Mouse (Mus musculus): Measurements from ENCODE around the gene Strn3. TPM values are rescaled to one million over a fixed set of nuclear protein-coding genes. Genes with fewer than 3 reads are reported as not detected.

Strn3 gene
- total and polyA plus RNA-seq, 2 experiments from 2014 or later, result 28.3 to 57.0 TPM

DNA sequence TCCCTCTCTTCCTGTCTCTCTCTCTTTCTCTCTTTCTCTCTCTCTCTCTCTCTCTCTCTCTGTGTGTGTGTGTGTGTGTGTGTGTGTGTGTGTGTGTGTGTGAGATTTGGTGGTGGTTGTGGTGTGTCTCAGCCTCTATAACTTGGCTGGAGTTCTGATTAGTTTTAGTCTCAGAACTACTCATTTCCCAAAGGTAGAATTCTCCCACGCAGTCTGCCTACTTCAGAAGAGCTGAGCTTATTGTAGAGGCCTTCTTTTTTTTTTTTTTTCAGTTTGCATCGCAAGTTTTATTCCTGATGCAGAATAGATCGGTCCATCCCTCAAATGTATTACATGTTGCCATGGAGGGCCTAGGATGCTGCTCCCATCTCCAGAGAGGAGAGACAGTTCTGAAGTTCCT is 18.0 kb upstream of the Strn3 start:
- Histone ChIP-seq H3K9ac (replicated peaks; ENCODE audit: low read length, poor library complexity, severe bottlenecking) (no peak overlapping the region), H3K4me1 (ENCODE audit: insufficient read depth, low read length) (no peaks in the 10 kb centered on the region), H3K27ac (ENCODE audit: low read depth, low read length) (no peak overlapping the region), H3K36me3 (ENCODE audit: insufficient read depth, low read length) (no peaks in the 10 kb centered on the region), H3K4me3 (ENCODE audit: low read depth, low read length) (no peak overlapping the region), H3K9me3 (ENCODE audit: low read length) (no peaks in the 10 kb centered on the region), H3K4me2 (ENCODE audit: low read depth, low read length, poor library complexity, severe bottlenecking) (no peak overlapping the region), H3K27me3 (ENCODE audit: insufficient read depth, low read length) (no peaks in the 10 kb centered on the region)
- ATAC-seq (ENCODE audit: low FRiP score), result no peak
- no peak for DNase-seq (ENCODE audit: low spot score)
- TF ChIP-seq CTCF (IDR thresholded peaks at IDR 0.05), result no peak
- WGBS, result 61% methylated on average over 3 of the region's 3 CpGs

DNA sequence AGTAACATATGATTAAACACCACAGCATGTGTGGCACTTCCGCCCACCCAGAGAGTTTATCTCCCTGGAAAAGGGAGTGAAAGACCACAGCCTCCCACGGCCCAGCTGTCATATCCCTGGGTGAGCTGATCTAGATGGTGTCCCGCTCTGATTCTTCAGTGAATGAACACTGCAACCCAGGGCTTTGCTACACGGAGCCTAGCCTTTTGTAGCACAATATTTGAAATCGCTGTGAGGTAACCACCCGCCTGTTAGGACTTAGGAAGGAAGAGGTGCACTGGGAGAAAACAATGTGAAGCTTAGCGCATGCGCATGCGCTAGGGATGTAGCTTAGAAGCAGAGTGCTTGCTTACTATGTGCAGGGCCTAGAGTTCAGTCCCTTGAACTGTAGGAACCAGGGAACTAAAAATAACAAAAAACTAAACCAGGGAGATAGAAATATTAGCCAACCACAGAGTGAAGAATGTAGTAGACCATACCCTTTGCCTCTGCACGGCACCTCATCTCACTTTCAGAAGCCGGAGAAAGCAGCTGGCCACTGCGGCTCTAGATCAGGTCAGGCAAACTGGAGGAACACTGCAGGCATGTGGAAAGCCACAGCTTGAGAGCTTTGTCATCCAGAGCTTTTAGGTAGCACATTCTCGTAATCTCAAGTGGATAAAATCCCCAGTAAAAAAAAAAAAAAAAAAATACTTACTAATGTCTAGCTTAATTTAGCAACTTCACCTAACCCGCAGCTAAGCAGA is 17.4 kb upstream of the Strn3 start:
- Histone ChIP-seq H3K36me3 (ENCODE audit: insufficient read depth, low read length) (no peaks in the 10 kb centered on the region), H3K4me3 (ENCODE audit: low read depth, low read length) (no peak overlapping the region), H3K9ac (replicated peaks; ENCODE audit: low read length, poor library complexity, severe bottlenecking) (no peak overlapping the region), H3K4me1 (ENCODE audit: insufficient read depth, low read length) (no peaks in the 10 kb centered on the region), H3K9me3 (ENCODE audit: low read length) (no peaks in the 10 kb centered on the region), H3K27ac (ENCODE audit: low read depth, low read length) (no peak overlapping the region), H3K4me2 (ENCODE audit: low read depth, low read length, poor library complexity, severe bottlenecking) (no peak overlapping the region), H3K27me3 (ENCODE audit: insufficient read depth, low read length) (no peaks in the 10 kb centered on the region)
- ATAC-seq (ENCODE audit: low FRiP score) (no peak), DNase-seq (ENCODE audit: low spot score) (no peak)
- TF ChIP-seq CTCF (IDR thresholded peaks at IDR 0.05), result no peak
- WGBS, result 61% methylated on average over 14 of the region's 14 CpGs

DNA sequence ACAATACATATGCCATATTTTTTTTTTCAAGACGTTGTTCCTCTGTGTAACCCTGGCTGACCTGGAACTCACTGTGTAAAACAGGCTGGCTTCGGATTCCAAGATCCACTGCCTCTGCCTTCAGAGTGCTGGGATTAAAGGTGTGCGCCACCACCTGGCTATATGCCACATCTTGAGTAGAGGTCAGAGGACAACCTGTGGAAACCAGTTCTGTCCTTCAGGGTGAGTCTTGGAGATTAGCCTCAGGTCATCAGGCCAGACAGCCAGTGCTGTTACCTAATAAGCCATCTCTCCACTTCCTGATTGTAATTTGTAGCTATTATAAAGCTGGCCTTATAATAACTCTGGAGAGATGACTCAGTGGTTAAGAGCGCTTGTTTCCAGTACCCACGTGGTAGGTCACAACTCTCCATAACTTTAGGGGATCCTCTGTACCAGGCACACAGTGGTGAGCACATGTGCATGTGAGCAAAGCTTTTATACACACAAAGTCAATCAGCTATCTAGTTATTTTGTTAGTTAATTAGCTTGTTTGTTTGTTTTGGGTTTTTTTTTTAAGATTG is 15.1 kb upstream of the Strn3 start:
- no peak for TF ChIP-seq CTCF (IDR thresholded peaks at IDR 0.05)
- ATAC-seq (ENCODE audit: low FRiP score), result no peak
- H3K27me3 ChIP-seq (ENCODE audit: insufficient read depth, low read length), result no peaks in the 10 kb centered on the region
- no peaks in the 10 kb centered on the region for H3K9me3 ChIP-seq (ENCODE audit: low read length)
- H3K4me3 ChIP-seq (ENCODE audit: low read depth, low read length), result no peak overlapping the region
- no peak for DNase-seq (ENCODE audit: low spot score)
- H3K36me3 ChIP-seq (ENCODE audit: insufficient read depth, low read length), result no peaks in the 10 kb centered on the region
- H3K4me1 ChIP-seq (ENCODE audit: insufficient read depth, low read length), result no peaks in the 10 kb centered on the region
- H3K9ac ChIP-seq (replicated peaks; ENCODE audit: low read length, poor library complexity, severe bottlenecking), result no peak overlapping the region
- no peak overlapping the region for H3K27ac ChIP-seq (ENCODE audit: low read depth, low read length)
- 92% methylated on average over 5 of the region's 5 CpGs for WGBS
- H3K4me2 ChIP-seq (ENCODE audit: low read depth, low read length, poor library complexity, severe bottlenecking), result no peak overlapping the region

DNA sequence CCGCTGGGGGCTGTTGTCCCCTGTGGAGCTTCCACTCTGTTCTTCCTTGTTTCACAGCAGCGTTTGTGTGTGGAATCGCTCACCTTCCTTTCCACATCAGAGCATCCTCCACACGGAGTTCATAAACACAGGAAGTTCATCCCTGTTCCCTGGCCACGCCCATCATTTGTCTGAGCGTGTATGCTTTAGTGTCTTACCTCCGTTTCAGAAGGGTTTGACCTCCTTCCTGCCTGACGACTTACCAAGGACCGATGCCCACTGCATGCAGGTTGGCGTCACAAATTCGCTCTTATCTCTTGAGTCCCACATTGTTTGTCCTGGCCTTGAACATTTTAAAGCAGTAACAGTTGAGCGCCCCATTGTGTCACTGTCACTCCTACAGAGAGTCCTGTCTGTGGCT is 14.1 kb upstream of the Strn3 start:
- no peak overlapping the region for H3K9ac ChIP-seq (replicated peaks; ENCODE audit: low read length, poor library complexity, severe bottlenecking)
- ATAC-seq (ENCODE audit: low FRiP score) (no peak), DNase-seq (ENCODE audit: low spot score) (no peak)
- H3K4me3 ChIP-seq (ENCODE audit: low read depth, low read length), result no peak overlapping the region
- H3K9me3 ChIP-seq (ENCODE audit: low read length), result no peaks in the 10 kb centered on the region
- 82% methylated on average over 12 of the region's 12 CpGs for WGBS
- H3K36me3 ChIP-seq (ENCODE audit: insufficient read depth, low read length), result no peaks in the 10 kb centered on the region
- no peak for TF ChIP-seq CTCF (IDR thresholded peaks at IDR 0.05)
- no peaks in the 10 kb centered on the region for H3K27me3 ChIP-seq (ENCODE audit: insufficient read depth, low read length)
- H3K4me1 ChIP-seq (ENCODE audit: insufficient read depth, low read length), result no peaks in the 10 kb centered on the region
- H3K4me2 ChIP-seq (ENCODE audit: low read depth, low read length, poor library complexity, severe bottlenecking), result no peak overlapping the region
- H3K27ac ChIP-seq (ENCODE audit: low read depth, low read length), result no peak overlapping the region

DNA sequence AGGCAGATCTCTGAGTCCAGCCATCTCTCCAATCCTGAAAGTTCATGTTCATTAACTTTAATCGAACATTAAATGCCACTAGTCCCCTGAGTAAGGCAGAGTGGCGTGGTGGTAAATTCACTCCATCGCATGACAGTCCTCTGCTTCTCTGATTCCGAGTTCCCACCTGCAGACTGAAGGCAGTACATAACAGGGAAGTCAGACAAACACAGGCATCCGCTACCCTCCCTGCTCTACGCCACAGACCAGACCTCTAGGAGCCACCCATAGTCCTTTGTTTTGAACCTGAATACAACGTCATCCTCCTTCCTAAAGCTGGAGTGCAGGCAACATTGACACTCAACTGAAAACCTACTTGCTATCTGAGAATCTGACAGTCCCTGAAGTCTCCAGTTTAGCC is 12.9 kb upstream of the Strn3 start:
- no peak overlapping the region for H3K27ac ChIP-seq (ENCODE audit: low read depth, low read length)
- ATAC-seq (ENCODE audit: low FRiP score) (no peak), DNase-seq (ENCODE audit: low spot score) (no peak)
- H3K36me3 ChIP-seq (ENCODE audit: insufficient read depth, low read length), result no peaks in the 10 kb centered on the region
- 76% methylated on average over 7 of the region's 7 CpGs for WGBS
- H3K4me2 ChIP-seq (ENCODE audit: low read depth, low read length, poor library complexity, severe bottlenecking), result no peak overlapping the region
- no peak for TF ChIP-seq CTCF (IDR thresholded peaks at IDR 0.05)
- H3K9me3 ChIP-seq (ENCODE audit: low read length), result no peaks in the 10 kb centered on the region
- H3K9ac ChIP-seq (replicated peaks; ENCODE audit: low read length, poor library complexity, severe bottlenecking), result no peak overlapping the region
- H3K27me3 ChIP-seq (ENCODE audit: insufficient read depth, low read length), result no peaks in the 10 kb centered on the region
- H3K4me1 ChIP-seq (ENCODE audit: insufficient read depth, low read length), result no peaks in the 10 kb centered on the region
- no peak overlapping the region for H3K4me3 ChIP-seq (ENCODE audit: low read depth, low read length)

DNA sequence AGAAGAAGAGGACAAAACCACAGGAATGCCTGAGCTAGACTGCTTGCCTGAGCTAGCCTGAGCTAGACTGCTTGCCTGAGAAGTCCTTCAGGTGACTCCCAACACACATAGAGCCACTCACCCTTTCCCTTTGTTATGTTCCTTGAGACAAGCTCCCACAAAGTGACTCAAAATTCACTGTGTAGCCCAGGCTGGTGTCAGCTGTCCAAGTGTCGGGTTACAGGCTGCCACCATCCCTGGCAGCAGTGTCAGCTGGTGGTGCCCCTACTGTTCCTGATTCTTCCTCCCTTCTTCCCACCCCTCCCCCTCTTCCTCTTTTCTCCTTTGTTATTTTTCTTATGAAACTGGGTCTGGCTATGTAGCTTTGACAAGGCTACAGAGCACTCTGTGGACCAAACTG is 12.2 kb upstream of the Strn3 start:
- H3K27ac ChIP-seq (ENCODE audit: low read depth, low read length), result no peak overlapping the region
- H3K9me3 ChIP-seq (ENCODE audit: low read length), result no peaks in the 10 kb centered on the region
- no peak for DNase-seq (ENCODE audit: low spot score)
- no peak for TF ChIP-seq CTCF (IDR thresholded peaks at IDR 0.05)
- no peak overlapping the region for H3K4me3 ChIP-seq (ENCODE audit: low read depth, low read length)
- 35% methylated on average over 1 of the region's 1 CpGs for WGBS
- no peak overlapping the region for H3K4me2 ChIP-seq (ENCODE audit: low read depth, low read length, poor library complexity, severe bottlenecking)
- H3K27me3 ChIP-seq (ENCODE audit: insufficient read depth, low read length), result no peaks in the 10 kb centered on the region
- no peak overlapping the region for H3K9ac ChIP-seq (replicated peaks; ENCODE audit: low read length, poor library complexity, severe bottlenecking)
- H3K4me1 ChIP-seq (ENCODE audit: insufficient read depth, low read length), result no peaks in the 10 kb centered on the region
- ATAC-seq (ENCODE audit: low FRiP score), result no peak
- H3K36me3 ChIP-seq (ENCODE audit: insufficient read depth, low read length), result no peaks in the 10 kb centered on the region
